Mouse (Mus musculus) cortical plate, adult 2 months (tissue): ENCODE data around the gene Strn3. TPM values are rescaled to one million over a fixed set of nuclear protein-coding genes. Genes with fewer than 3 reads are reported as not detected.
"Not testable (repeated sequence)": the region's sequence is repeated elsewhere in the genome, so short reads cannot be mapped to it uniquely, and the experiment has no call there.

Experiments
- H3K27ac ChIP-seq: fragments of 200-500 bp; 2 replicates; pipeline ENCODE4 v1.5.1; 2012; ENCODE audit warnings: low read length, control low read depth, inconsistent platforms; ENCODE audit not compliant: insufficient read depth
- H3K4me1 ChIP-seq: fragments of 200-500 bp; 2 replicates; pipeline ENCODE4 v1.6.1; 2011; ENCODE audit warnings: low read length; ENCODE audit not compliant: control insufficient read depth, insufficient read depth
- H3K4me3 ChIP-seq: fragments of 200-500 bp; 2 replicates; pipeline ENCODE4 v1.5.1; 2011; ENCODE audit warnings: mild to moderate bottlenecking, low read length, control low read depth; ENCODE audit not compliant: insufficient read depth
- CTCF ChIP-seq: fragments of 200-500 bp; IDR thresholded peaks from 2 replicates; pipeline ENCODE4 v1.5.1; 2011; ENCODE audit warnings: mild to moderate bottlenecking, control low read depth, low read length; ENCODE audit not compliant: insufficient read depth; ENCODE audit errors: extremely low read depth
- POLR2A ChIP-seq: fragments of 200-500 bp; IDR thresholded peaks from 2 replicates; pipeline ENCODE4 v1.6.1; 2011; ENCODE audit warnings: mild to moderate bottlenecking, low read length, control low read depth; ENCODE audit not compliant: insufficient read depth; ENCODE audit errors: extremely low read depth
- polyA plus RNA-seq: library from polyadenylated mRNA; depleted of rRNA; stranded (reverse); fragments of >200 nt; gene quantifications from 2 replicates; pipeline ENCODE4 v1.2.3, GENCODE M21; 2012

Gene Strn3
- polyA plus RNA-seq, 1 experiment, result 56.0 TPM

DNA sequence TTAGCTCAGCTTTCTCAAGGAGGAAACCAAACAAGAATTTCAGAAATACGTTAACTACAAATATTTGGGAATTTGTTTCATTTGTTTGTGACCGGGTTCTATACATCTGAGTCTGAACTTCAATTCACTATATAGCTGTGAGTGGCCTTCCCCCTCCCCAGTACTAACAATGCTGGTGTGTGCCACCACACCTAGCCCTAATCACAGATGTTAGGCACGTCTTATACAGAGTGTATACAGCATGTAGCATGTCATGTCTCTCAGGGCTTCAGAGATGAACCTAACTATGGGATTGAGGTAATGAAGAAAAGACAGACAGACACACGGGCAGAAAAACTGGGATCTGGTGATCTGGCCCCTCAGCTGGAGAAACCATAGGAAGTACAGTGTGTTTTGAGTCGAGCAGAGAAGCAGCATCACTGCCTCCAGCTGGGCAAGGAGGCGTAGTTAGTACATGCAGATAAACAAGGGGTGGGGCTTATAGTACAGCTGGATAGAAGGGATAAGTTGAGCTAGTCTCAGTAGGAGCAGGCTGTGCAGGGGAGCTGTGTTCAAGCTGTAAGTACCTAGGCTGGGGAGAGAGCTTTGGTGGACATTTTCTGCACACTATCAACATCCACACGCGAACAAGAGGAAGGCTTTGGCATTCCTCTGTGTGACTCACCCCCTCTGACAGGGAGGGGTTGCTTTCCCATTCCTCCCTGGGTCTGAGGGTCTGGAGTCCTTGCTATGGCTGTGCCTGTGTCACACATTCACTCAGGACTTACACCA is 8.1 kb upstream of the Strn3 start:
- H3K27ac ChIP-seq, result no peak overlapping the region
- peaks cover 1% of the 10 kb centered on the region; the same call in 1 of the 2 replicates for H3K4me1 ChIP-seq
- no peak overlapping the region for H3K4me3 ChIP-seq
- TF ChIP-seq CTCF, result no peak
- TF ChIP-seq POLR2A, result no peak

DNA sequence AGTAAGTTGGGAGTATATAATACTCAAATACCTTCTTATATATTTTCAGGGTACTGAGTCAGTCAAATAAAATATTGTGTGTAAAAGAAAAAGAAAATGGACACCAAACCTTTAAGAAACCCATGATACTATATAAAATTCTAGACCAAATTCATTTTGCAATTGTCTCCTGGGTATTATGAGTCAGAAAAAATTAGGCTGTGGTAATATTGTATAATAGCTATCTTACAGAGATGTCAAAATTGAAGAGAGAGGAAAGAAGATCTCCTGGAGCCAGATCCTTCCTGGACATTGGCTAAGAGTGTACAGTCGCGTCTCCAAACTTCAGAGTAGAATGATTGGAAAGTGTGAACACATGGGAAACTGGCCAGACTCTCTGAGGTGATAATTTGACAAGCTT is 4.5 kb upstream of the Strn3 start:
- no peak for TF ChIP-seq POLR2A
- no peak for TF ChIP-seq CTCF
- Histone ChIP-seq H3K4me1 (peaks cover 1% of the 10 kb centered on the region; the same call in 1 of the 2 replicates), H3K27ac (no peak overlapping the region), H3K4me3 (no peak overlapping the region)

- H3K4me1 ChIP-seq, result no peaks in the 10 kb centered on the region
- no peak overlapping the region for H3K4me3 ChIP-seq
- no peak overlapping the region for H3K27ac ChIP-seq
- no peak for TF ChIP-seq CTCF
- TF ChIP-seq POLR2A, result no peak
Measured at GRCm38 (mm10) chr12:51694966-51695365, 3.3 kb upstream of the Strn3 start.

- Histone ChIP-seq H3K4me1 (no peaks in the 10 kb centered on the region), H3K27ac (no peak overlapping the region), H3K4me3 (no peak overlapping the region)
- TF ChIP-seq POLR2A (no peak), CTCF (no peak)
Measured at GRCm38 (mm10) chr12:51694096-51694495, 2.4 kb upstream of the Strn3 start.

- no peaks in the 10 kb centered on the region for H3K4me1 ChIP-seq
- no peak overlapping the region for H3K4me3 ChIP-seq
- no peak for TF ChIP-seq POLR2A
- no peak for TF ChIP-seq CTCF
- no peak overlapping the region for H3K27ac ChIP-seq
Measured at GRCm38 (mm10) chr12:51693419-51693818, 1.7 kb upstream of the Strn3 start.

DNA sequence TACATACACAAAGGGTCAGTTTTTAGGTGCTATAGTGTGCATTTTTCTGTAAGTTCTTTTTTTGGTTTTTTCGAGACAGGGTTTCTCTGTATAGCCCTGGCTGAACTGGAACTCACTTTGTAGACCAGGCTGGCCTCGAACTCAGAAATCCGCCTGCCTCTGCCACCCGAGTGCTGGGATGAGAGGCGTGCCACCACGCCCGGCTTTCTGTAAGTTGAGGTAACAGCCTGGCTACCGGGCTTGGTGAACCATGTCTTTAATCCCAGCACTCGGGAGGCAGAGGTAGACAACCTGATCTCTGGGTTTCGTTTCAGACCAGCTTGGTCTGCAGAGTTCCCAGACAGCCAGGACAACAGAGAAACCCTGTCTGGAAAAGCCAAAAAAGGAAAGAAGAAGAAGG is 1.2 kb upstream of the Strn3 start:
- peak overlapping the region; percentile 58; the same call in 1 of the 2 replicates for H3K4me3 ChIP-seq
- not testable (repeated sequence) for H3K4me1 ChIP-seq, H3K27ac ChIP-seq

- peak; percentile 46; the same call in 1 of the 2 replicates for TF ChIP-seq POLR2A
- TF ChIP-seq CTCF, result no peak
Measured at GRCm38 (mm10) chr12:51690893-51691844, 528 bp downstream of the Strn3 start, which contains the start of gene Ap4s1. Gene Ap4s1, plus strand, starts transcription at chr12:51691033.

GRCm38 (mm10) chr12:51688546-51688945 is 3.2 kb downstream of the Strn3 start:
- no peak overlapping the region for H3K27ac ChIP-seq
- H3K4me1 ChIP-seq, result no peaks in the 10 kb centered on the region
- no peak overlapping the region for H3K4me3 ChIP-seq
- TF ChIP-seq POLR2A (no peak), CTCF (no peak)

More at GRCm38 (mm10) chr12:51690893-51691844, 528 bp downstream of the Strn3 start, which contains the start of gene Ap4s1:
- H3K4me1 ChIP-seq, result no peaks in the 10 kb centered on the region
- peak within 1 kb of the TSS; percentile 58 for H3K4me3 ChIP-seq
- H3K27ac ChIP-seq, result peak within 1 kb of the TSS; percentile 100

DNA sequence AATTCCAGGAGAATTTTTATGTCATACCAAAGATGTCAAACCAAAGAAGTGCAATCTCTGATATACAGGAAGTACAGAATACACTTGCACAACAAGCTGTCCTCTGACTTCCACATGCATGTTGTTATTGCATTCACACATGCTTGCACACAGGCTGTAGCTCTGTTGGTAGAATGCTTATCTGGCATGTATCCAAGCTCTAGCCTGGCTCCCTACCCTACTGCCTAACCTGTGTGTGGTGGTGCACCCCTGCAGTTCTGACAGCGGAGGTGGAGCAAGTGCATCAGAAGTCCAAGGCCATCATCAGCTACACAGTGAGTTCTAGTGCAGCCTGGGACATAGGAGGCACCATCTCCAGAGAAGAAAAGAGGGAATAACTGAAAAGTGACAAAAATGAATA is 12.9 kb downstream of the Strn3 start:
- Histone ChIP-seq H3K4me3 (no peak overlapping the region), H3K27ac (no peak overlapping the region), H3K4me1 (peaks cover 1% of the 10 kb centered on the region)
- TF ChIP-seq CTCF (no peak), POLR2A (no peak)
